Mouse (Mus musculus) CH12.LX (cell line): ENCODE results near the gene Mfsd5.

Experiments used
- CTCF ChIP-seq, 2 experiments: IDR thresholded peaks in 1 of 2; conservative IDR thresholded peaks in 1 of 2; 2 replicates each; pipeline ENCODE4 v1.5.1; 2011 to 2012; ENCODE audit warnings: low read depth in 2 of 2, low read length in 2 of 2, improper control_type of control experiment in 1 of 2, inconsistent platforms in 1 of 2, mild to moderate bottlenecking in 1 of 2, moderate library complexity in 1 of 2
- EP300 ChIP-seq: IDR thresholded peaks from 2 replicates; pipeline ENCODE4 v1.6.1; 2011; ENCODE audit warnings: low read length, improper control_type of control experiment
- SIN3A ChIP-seq: IDR thresholded peaks from 2 replicates; pipeline ENCODE4 v1.6.1; 2012; ENCODE audit warnings: low read length, improper control_type of control experiment, inconsistent platforms
- TBP ChIP-seq: conservative IDR thresholded peaks from 2 replicates; pipeline ENCODE4 v1.6.1; 2011; ENCODE audit warnings: low read depth, low read length, improper control_type of control experiment
- USF2 ChIP-seq: conservative IDR thresholded peaks from 2 replicates; pipeline ENCODE4 v1.6.1; 2011; ENCODE audit warnings: low read depth, low read length, improper control_type of control experiment

- TF ChIP-seq EP300 (no peak), TBP (no peak), SIN3A (no peak), CTCF (conservative IDR thresholded peaks at IDR 0.05 in 1 of 2, IDR thresholded peaks at IDR 0.05 in 1 of 2; ENCODE audit: low read depth in 2 of 2, low read length in 2 of 2) (peak; percentile 25 to 64; a peak in 3 of 4 replicates), USF2 (no peak)
Observed at GRCm38 (mm10) chr15:102273982-102274716, 5.1 kb upstream of the Mfsd5 start.
